Mouse (Mus musculus): ENCODE measurements around the gene Tmem72. TPM values are rescaled to one million over a fixed set of nuclear protein-coding genes. Genes with fewer than 3 reads are reported as not detected.

Tmem72 gene
- 1.0 and 1.9 TPM in 2 replicates for polyA plus RNA-seq (2015; fragmentation: Nextera tagmentation; extraction: Ambion mirVana)

GRCm38 (mm10) chr6:116716666-116717065, at the start of gene Tmem72:
Gene Tmem72 (minus strand): TSS chr6:116716913.
- Histone ChIP-seq H3K27me3 (no peaks in the 10 kb centered on the region), H3K9me3 (no peaks in the 10 kb centered on the region), H3K4me1 (replicated peaks) (peaks cover 6% of the 10 kb centered on the region; the same call in 1 of the 2 replicates), H3K36me3 (no peaks in the 10 kb centered on the region), H3K4me3 (no peak within 1 kb of the TSS), H3K4me2 (no peak within 1 kb of the TSS), H3K9ac (no peak within 1 kb of the TSS), H3K27ac (no peak within 1 kb of the TSS)
- WGBS: 77% methylated on average over 8 of the region's 8 CpGs
- no peak for ATAC-seq (ENCODE audit: low FRiP score)

GRCm38 (mm10) chr6:116764524-116764923, 47.8 kb upstream of the Tmem72 start:
- no peak for ATAC-seq (ENCODE audit: low FRiP score)
- Histone ChIP-seq H3K27ac (no peak overlapping the region), H3K9ac (no peak overlapping the region), H3K4me1 (replicated peaks) (no peaks in the 10 kb centered on the region), H3K9me3 (no peaks in the 10 kb centered on the region), H3K4me3 (no peak overlapping the region), H3K4me2 (no peak overlapping the region), H3K27me3 (no peaks in the 10 kb centered on the region), H3K36me3 (no peaks in the 10 kb centered on the region)
- 96% methylated on average over 4 of the region's 4 CpGs for WGBS

- WGBS: 34% methylated on average over 3 of the region's 3 CpGs
- Histone ChIP-seq H3K9me3 (peaks cover 4% of the 10 kb centered on the region; the same call in 1 of the 2 replicates), H3K27me3 (no peaks in the 10 kb centered on the region), H3K4me3 (no peak overlapping the region), H3K36me3 (no peaks in the 10 kb centered on the region), H3K27ac (no peak overlapping the region), H3K9ac (no peak overlapping the region), H3K4me1 (replicated peaks) (no peaks in the 10 kb centered on the region), H3K4me2 (no peak overlapping the region)
- no peak for ATAC-seq (ENCODE audit: low FRiP score)
Observed at GRCm38 (mm10) chr6:116762333-116762732, 45.6 kb upstream of the Tmem72 start.

GRCm38 (mm10) chr6:116760181-116760580, 43.5 kb upstream of the Tmem72 start:
- H3K4me2 ChIP-seq: no peak overlapping the region
- peaks cover 4% of the 10 kb centered on the region; the same call in 1 of the 2 replicates for H3K9me3 ChIP-seq
- H3K27me3 ChIP-seq: no peaks in the 10 kb centered on the region
- no peak for ATAC-seq (ENCODE audit: low FRiP score)
- no peak overlapping the region for H3K9ac ChIP-seq
- H3K4me3 ChIP-seq: no peak overlapping the region
- H3K4me1 ChIP-seq (replicated peaks): no peaks in the 10 kb centered on the region
- H3K27ac ChIP-seq: no peak overlapping the region
- no peaks in the 10 kb centered on the region for H3K36me3 ChIP-seq
- 76% methylated on average over 6 of the region's 6 CpGs for WGBS

DNA sequence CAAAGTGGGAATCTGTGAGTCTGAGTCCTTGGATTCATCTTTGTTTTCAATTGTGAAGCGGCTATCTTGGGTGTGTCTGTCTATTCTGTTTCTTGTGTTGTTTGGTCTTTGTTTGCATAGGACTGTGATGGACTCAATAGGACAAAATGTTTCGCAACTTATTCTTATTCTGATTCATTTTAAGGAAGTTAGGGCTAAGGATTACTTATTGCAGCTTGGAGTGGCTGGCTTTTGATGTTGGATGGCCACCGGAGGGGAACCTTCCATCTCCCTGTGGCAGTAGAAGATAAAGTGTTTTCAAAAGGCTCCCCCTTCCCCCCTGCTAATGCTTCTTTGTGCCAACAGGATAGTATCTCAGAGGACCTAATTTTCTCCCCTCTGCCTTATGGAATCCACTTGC, 39.7 kb upstream of the Tmem72 start:
- ATAC-seq (ENCODE audit: low FRiP score): no peak
- WGBS: 85% methylated on average over 3 of the region's 3 CpGs
- H3K4me2 ChIP-seq: no peak overlapping the region
- H3K27ac ChIP-seq: no peak overlapping the region
- H3K9ac ChIP-seq: no peak overlapping the region
- no peaks in the 10 kb centered on the region for H3K27me3 ChIP-seq
- H3K9me3 ChIP-seq: peaks cover 4% of the 10 kb centered on the region; the same call in 1 of the 2 replicates
- H3K4me1 ChIP-seq (replicated peaks): no peaks in the 10 kb centered on the region
- H3K4me3 ChIP-seq: no peak overlapping the region
- H3K36me3 ChIP-seq: no peaks in the 10 kb centered on the region

DNA sequence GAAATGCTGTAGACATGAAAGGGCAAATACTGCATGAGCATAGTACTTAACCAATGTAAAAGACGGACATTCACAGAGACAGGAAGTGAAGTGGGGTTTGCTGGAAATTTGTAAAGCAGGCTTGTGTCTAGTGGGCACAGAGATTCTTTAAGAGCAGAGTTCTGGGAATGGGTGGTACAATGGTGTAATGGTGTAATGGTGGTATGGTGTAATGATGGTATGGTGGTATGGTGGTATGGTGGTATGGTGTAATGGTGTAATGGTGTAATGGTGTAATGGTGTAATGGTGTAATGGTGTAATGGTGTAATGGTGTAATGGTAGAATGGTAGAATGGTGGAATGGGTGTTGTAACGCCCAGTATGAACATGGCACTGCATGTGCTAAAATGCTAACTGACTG, 21.3 kb upstream of the Tmem72 start:
- no peaks in the 10 kb centered on the region for H3K4me1 ChIP-seq (replicated peaks)
- H3K36me3 ChIP-seq: no peaks in the 10 kb centered on the region
- H3K4me2 ChIP-seq: no peak overlapping the region
- H3K27ac ChIP-seq: no peak overlapping the region
- H3K27me3 ChIP-seq: no peaks in the 10 kb centered on the region
- no peaks in the 10 kb centered on the region for H3K9me3 ChIP-seq
- no peak overlapping the region for H3K9ac ChIP-seq
- ATAC-seq (ENCODE audit: low FRiP score): no peak
- 85% methylated on average over 2 of the region's 2 CpGs for WGBS
- H3K4me3 ChIP-seq: no peak overlapping the region

DNA sequence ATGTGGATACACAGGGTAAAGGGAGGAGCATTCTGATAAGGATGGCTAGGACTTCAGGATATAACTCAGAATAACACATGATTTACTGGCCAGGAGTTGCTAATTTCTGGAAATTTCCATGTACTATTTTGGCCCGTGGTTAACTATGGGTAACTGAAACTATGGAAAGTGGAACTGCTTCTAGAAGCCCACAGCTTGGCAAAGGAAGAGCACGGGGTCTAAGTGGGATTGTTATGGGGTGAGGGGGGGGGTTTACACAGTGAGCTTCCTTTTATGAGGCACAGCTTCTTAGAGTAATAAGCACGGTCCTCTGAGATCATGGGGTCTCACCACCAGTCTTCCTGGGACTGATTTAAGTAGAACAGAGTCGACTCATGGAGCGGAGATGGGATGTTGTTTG, 18.6 kb upstream of the Tmem72 start:
- no peak for ATAC-seq (ENCODE audit: low FRiP score)
- 97% methylated on average over 5 of the region's 5 CpGs for WGBS

GRCm38 (mm10) chr6:116733577-116733976, 16.9 kb upstream of the Tmem72 start:
- H3K4me1 ChIP-seq (replicated peaks): no peaks in the 10 kb centered on the region

More for the DNA sequence above, 18.6 kb upstream of the Tmem72 start:
- H3K36me3 ChIP-seq: no peaks in the 10 kb centered on the region
- no peaks in the 10 kb centered on the region for H3K27me3 ChIP-seq
- H3K9ac ChIP-seq: no peak overlapping the region
- H3K9me3 ChIP-seq: no peaks in the 10 kb centered on the region
- no peak overlapping the region for H3K4me2 ChIP-seq
- H3K4me1 ChIP-seq (replicated peaks): no peaks in the 10 kb centered on the region
- no peak overlapping the region for H3K27ac ChIP-seq
- no peak overlapping the region for H3K4me3 ChIP-seq

GRCm38 (mm10) chr6:116724489-116725160, 7.9 kb upstream of the Tmem72 start:
- H3K4me3 ChIP-seq: no peak overlapping the region
- 82% methylated on average over 12 of the region's 12 CpGs for WGBS
- H3K27ac ChIP-seq: no peak overlapping the region
- no peaks in the 10 kb centered on the region for H3K4me1 ChIP-seq (replicated peaks)
- H3K9me3 ChIP-seq: no peaks in the 10 kb centered on the region
- no peak overlapping the region for H3K4me2 ChIP-seq
- no peak overlapping the region for H3K9ac ChIP-seq
- H3K27me3 ChIP-seq: no peaks in the 10 kb centered on the region
- no peaks in the 10 kb centered on the region for H3K36me3 ChIP-seq
- no peak for ATAC-seq (ENCODE audit: low FRiP score)

More at GRCm38 (mm10) chr6:116733577-116733976, 16.9 kb upstream of the Tmem72 start:
- 82% methylated on average over 4 of the region's 4 CpGs for WGBS
- H3K27ac ChIP-seq: no peak overlapping the region
- no peak overlapping the region for H3K4me2 ChIP-seq
- H3K4me3 ChIP-seq: no peak overlapping the region
- H3K27me3 ChIP-seq: no peaks in the 10 kb centered on the region
- no peaks in the 10 kb centered on the region for H3K36me3 ChIP-seq
- no peaks in the 10 kb centered on the region for H3K9me3 ChIP-seq
- H3K9ac ChIP-seq: no peak overlapping the region
- ATAC-seq (ENCODE audit: low FRiP score): no peak

- H3K27me3 ChIP-seq: no peaks in the 10 kb centered on the region
- H3K4me1 ChIP-seq (replicated peaks): peaks cover 6% of the 10 kb centered on the region; the same call in 1 of the 2 replicates
- H3K4me2 ChIP-seq: no peak overlapping the region
- no peak overlapping the region for H3K9ac ChIP-seq
- no peaks in the 10 kb centered on the region for H3K9me3 ChIP-seq
- 93% methylated on average over 4 of the region's 4 CpGs for WGBS
- no peak for ATAC-seq (ENCODE audit: low FRiP score)
- no peak overlapping the region for H3K27ac ChIP-seq
- no peaks in the 10 kb centered on the region for H3K36me3 ChIP-seq
- no peak overlapping the region for H3K4me3 ChIP-seq
Observed at GRCm38 (mm10) chr6:116718920-116719319, 2.2 kb upstream of the Tmem72 start.

- Histone ChIP-seq H3K4me3 (no peak overlapping the region), H3K4me1 (replicated peaks) (peaks cover 6% of the 10 kb centered on the region; the same call in 1 of the 2 replicates), H3K4me2 (no peak overlapping the region), H3K27me3 (no peaks in the 10 kb centered on the region), H3K27ac (no peak overlapping the region), H3K36me3 (no peaks in the 10 kb centered on the region), H3K9me3 (no peaks in the 10 kb centered on the region), H3K9ac (no peak overlapping the region)
- 81% methylated on average over 4 of the region's 4 CpGs for WGBS
- no peak for ATAC-seq (ENCODE audit: low FRiP score)
Observed at GRCm38 (mm10) chr6:116718361-116718760, 1.6 kb upstream of the Tmem72 start.

- Histone ChIP-seq H3K4me1 (replicated peaks) (peaks cover 6% of the 10 kb centered on the region; the same call in 1 of the 2 replicates), H3K9ac (no peak overlapping the region), H3K9me3 (no peaks in the 10 kb centered on the region), H3K4me3 (no peak overlapping the region), H3K27me3 (no peaks in the 10 kb centered on the region), H3K4me2 (no peak overlapping the region), H3K27ac (no peak overlapping the region), H3K36me3 (no peaks in the 10 kb centered on the region)
- no peak for ATAC-seq (ENCODE audit: low FRiP score)
- WGBS: 94% methylated on average over 7 of the region's 7 CpGs
Observed at GRCm38 (mm10) chr6:116717851-116718250, 1.1 kb upstream of the Tmem72 start.

GRCm38 (mm10) chr6:116715166-116715565, 1.5 kb downstream of the Tmem72 start:
- no peak overlapping the region for H3K27ac ChIP-seq
- no peak overlapping the region for H3K4me2 ChIP-seq
- 82% methylated on average over 2 of the region's 2 CpGs for WGBS
- ATAC-seq (ENCODE audit: low FRiP score): no peak
- no peak overlapping the region for H3K4me3 ChIP-seq
- H3K27me3 ChIP-seq: no peaks in the 10 kb centered on the region
- peaks cover 6% of the 10 kb centered on the region; the same call in 1 of the 2 replicates for H3K4me1 ChIP-seq (replicated peaks)
- H3K36me3 ChIP-seq: no peaks in the 10 kb centered on the region
- H3K9ac ChIP-seq: no peak overlapping the region
- H3K9me3 ChIP-seq: no peaks in the 10 kb centered on the region

All from hindbrain, embryonic 13.5 days (tissue).